Mouse (Mus musculus): ENCODE results near the gene Arnt2.

The Arnt2 gene

DNA sequence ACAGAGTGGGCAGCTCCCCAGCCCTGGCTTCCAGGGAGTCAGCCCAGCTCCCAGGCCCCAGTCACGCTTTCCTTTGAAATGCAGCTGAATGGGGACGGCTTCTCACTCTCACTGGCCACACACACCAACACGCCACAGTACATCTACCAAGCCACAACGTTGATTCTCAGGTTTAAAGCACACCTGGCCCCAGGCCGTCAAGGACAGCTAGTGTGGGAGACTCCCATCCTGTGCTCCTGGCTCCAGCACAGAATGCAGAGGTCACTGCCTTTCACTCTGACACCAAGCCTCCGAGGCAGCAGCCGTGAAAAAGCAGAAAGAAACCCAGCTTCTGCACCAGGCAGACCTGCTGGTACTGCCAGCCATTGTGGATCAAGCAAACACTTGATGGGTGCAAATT lies 160.6 kb downstream of the Arnt2 start:
- no peak for DNase-seq (ENCODE audit: low read depth, low spot score)

DNA sequence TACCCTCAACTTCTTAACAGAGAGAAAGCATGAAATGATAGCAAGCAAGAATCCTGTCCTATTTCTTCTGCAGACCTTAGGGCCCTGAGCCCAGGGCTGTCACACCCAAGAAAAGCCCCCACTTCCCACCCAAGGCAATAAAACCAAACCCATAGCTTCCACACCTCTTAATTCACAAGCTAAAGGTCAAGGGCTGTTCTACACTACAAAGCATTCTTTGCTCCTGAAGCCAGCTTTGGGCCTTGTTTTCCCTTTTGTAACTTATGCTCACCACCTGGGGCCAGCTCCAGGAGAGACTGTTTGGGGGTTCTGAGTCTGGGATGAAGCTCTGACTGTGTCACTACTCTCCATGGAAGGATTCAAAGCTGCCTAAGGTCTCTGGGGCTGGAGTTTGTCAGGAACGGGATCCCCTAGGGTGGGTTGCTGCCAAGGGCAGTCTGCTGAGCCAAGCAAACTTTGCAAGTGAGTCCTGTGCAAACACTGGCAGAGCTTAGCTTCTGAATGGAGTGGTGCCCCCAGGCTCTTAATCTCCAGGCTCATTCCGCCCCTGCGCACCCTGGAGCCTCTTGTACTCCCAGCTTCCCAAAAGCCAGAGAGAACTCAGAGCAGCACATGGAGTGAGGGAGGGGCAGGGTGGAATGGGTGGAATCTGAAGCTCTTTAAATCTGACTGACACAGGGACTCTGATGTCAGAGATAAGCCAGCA lies 161.9 kb downstream of the Arnt2 start:
- DNase-seq (ENCODE audit: low read depth, low spot score) = no peak

DNA sequence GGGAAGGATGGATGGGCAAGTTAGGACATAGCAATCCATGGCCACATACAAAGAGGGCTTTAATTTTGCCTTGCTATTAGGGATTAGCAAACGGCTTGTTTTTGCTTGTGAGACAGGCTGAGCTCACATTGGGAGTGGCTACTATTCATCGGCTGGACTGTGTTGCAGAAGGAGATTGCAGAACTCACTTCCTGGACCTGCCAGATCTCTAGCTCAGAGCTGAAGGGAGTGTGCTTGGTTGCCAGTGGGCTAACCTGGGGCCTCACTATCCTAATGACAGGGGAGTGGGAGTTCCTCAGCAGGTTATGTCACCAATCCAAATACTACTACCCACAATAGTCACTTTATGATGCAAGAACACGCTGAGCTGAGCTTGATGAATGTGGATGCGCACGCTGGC lies 163.1 kb downstream of the Arnt2 start:
- DNase-seq (ENCODE audit: low read depth, low spot score) = no peak

DNA sequence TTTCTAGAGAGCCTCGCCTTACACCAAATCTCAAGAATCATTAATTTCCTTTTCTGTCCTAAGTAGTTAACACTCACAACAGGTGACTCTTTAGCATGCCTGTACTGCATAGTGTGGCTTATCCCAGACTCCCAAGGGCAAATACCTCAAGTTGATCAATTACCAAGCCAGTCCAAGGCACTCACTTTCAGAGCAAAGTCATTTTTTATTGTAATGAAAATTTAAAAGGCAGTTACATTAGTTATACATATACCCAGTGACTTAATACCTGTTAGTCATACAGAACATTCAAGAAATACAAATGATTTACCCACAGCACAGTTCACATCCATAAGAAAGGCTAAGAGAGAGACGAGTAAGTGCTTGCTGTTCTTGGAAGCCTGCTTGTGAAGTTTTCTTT lies 163.9 kb downstream of the Arnt2 start:
- no peak for DNase-seq (ENCODE audit: low read depth, low spot score)

DNA sequence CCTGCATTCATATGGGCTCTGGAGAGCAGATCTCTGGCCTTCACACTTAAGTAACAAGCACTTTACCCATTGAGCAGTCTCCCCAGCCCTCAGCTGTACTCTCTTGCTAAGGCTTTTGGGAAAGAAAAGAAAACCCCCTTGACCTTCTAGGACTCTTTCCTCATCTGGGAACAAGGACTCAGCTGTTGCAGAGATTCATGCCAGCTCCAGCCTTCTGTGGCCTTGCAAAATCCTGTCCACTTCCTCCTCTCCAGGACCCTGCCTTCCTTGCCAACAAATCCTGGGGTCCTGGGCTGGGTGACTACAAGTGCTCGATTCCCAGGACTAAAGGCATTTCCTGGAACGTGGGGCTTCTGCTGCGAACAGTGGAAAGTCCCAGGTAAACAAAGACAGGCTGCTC lies 169.6 kb downstream of the Arnt2 start:
- no peak for DNase-seq (ENCODE audit: low read depth, low spot score)

DNA sequence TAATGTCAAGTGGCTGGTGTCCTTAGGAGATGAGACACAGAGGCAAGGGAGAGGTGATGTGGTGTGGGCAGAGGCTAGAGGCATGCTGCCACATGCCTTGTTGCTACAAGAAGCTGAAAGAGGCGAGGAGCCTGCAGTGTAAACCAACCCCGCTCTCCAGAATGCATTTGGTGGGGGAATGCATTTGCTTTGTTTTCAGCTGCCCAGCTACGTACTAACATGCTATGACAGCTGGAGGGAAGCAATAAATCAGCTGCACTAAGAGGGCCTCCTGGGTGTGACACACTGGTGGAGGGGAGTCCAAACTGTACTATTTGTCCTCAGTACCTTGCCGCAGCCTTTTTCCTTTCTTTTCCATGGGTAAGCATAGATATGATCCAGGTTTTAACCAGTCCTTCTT lies 172.3 kb downstream of the Arnt2 start:
- no peak for DNase-seq (ENCODE audit: low read depth, low spot score)

DNA sequence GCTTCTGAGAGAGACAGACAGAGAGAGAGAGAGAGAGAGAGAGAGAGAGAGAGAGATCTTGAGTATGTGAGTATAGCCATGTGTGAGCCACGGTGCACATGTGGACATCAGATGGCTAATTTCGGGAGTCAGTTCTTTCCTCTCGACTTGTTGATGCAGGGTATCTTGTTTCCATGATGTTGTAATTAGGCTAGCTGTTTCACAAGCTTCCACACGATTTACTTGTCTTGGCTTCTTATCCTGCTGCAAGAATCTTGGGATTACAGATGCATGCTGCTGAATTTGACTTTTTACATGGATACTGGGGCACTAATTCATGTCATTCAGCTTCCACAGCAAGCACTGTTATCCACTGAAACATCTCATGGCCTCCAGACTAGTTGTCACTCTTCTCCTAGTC lies 178.6 kb downstream of the Arnt2 start:
- no peak for DNase-seq (ENCODE audit: low read depth, low spot score)

DNA sequence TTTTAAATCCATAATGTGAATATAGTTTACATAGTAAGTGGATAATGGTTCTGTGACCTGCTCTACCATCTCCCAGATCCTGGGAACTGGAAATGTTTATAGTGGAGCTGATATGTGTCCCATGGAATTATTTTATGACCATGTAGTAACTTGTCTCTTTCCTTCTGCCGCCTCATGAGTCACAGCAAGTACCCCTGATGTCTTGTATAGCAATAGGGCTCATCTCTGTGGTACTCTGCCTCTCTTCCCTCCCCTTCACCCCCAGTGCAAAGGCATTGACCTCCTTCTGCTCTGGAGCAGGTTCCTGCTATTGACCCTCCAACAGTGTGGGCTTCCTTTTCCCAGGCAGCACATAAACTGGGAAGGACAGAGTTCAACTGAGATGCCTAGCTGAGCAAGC lies 182.3 kb downstream of the Arnt2 start:
- DNase-seq (ENCODE audit: low read depth, low spot score) = no peak

DNA sequence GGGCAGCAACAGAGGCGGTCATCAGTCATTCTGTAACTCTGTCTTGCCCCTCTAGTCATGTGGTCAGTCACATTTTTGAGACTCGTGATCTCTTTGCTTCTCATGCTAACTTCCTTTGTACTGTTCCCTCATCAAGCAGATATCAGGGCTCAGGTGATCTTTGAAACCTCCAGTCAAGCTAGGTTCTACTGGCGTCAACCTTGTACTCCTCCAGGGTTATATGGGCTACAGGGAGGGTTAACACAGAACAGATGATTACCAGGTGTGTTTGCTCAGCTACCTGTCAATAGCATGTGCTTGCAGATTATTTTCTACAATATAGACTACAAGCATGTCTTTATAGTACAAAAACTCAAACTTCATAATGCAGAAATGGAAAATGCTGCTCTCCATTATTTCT lies 183.1 kb downstream of the Arnt2 start:
- no peak for DNase-seq (ENCODE audit: low read depth, low spot score)

DNA sequence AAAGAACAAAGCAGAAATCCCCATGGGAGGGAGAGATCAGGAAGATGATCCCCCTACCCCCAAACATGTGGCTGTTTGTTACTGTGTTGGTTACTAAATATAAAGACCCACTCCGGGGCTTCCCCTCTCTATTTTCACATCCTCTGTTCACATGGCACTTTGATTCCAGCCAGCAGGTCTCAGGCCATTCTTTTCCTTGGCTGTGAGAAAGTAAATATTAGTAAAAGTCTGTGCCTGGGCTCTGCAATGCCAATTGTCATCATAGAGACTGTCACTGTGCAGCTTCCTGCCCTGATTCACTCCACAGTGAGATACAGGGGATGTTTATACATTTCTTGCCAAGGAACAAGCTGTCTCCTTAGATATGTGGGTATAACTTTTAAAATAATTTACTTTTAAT lies 197.9 kb downstream of the Arnt2 start:
- DNase-seq (ENCODE audit: low read depth, low spot score) = no peak

DNA sequence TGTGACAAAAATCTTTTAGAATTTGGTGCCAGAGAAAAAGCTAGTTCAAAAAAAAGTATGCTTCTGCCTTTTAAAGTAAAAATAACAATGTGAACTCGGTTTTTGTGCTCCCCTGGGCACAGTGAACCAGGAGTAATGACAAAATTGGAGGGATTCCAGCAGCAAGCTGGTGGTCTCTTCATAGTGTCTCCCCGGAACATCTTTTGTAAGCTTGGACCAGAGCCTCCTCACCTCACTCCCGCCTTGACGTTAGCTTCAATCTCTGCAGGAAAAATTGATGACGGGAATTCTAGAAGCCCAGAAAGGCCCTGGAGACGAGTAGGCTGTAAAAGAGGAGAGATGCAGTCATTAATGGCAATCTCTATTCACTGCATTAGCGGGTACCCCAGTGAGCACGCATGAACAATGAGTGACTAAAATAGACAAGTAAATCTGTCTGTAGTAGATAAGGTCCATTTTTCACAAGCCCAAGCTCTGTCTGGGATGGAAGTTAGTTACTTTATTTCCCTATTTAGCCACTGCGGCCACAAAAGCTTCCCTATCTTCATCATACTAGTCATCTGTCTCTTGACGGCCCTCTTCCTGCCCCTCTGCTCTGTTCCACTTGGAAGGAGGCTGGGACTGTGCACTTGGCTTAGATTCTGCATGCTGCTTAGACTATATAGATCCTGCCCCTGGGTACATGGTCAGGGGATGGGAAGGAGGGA lies 199.2 kb downstream of the Arnt2 start:
- DNase-seq (ENCODE audit: low read depth, low spot score) = no peak

DNA sequence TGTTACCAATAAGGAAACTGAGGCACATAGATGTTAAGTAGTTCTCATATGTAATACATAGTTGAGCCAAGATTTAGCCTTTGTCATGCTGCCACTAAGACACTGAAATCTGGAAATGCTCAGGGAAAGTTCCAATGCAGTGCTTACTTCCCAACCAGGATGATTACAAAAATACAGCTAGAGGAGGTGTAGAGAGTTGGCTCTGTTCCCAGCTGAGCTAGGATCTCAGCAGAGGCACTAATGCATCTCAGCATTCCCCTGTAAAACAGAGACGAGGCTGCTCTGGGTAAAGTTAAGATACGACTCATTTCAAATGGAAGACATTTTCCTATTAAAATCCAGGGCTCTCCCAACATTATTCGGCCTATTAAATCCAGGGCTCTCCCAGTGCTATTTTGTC lies 206.0 kb downstream of the Arnt2 start:
- DNase-seq (ENCODE audit: low read depth, low spot score) = peak; percentile 84

DNA sequence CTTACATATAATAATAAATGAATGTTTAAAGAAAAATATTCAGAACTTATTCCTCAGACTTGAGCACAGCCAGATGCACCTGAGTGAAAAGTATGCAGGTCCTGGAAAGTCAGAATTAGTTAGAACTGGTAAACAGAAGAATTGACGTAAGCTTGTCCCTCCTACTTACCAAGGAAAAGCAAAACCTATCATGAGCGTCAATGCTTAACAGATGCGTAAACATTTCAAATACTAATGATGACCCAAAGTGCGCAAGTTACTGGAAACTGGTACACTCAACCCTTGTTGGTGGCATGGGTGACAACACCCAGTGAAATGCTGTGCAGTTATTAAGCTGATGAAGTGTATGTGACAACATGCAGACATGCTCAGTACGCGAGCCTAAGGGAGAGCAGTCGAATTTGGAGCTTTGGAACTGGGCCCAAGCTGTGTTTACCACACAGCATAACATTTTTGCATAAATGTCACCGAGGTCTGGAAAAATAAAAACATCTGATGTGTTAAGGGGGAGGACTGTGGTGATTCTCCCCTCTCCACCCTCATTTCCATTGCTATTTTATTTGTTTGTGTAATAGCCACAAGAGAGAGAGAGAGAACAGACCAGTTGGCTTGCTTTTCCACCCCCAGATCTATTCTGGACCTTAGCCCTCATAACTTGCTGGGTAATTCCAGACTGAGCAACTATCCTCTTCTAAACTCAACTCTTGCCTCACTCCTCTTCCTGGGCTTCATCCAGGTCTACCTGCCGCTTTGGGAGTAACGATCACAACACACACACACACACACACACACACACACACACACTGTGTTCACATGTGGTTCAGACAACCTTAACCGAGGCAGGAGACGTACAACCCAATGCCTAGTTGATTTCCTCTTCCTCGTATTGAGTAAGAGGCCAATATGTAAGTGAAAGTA lies 208.6 kb downstream of the Arnt2 start:
- DNase-seq (ENCODE audit: low read depth, low spot score) = peak; percentile 7

DNA sequence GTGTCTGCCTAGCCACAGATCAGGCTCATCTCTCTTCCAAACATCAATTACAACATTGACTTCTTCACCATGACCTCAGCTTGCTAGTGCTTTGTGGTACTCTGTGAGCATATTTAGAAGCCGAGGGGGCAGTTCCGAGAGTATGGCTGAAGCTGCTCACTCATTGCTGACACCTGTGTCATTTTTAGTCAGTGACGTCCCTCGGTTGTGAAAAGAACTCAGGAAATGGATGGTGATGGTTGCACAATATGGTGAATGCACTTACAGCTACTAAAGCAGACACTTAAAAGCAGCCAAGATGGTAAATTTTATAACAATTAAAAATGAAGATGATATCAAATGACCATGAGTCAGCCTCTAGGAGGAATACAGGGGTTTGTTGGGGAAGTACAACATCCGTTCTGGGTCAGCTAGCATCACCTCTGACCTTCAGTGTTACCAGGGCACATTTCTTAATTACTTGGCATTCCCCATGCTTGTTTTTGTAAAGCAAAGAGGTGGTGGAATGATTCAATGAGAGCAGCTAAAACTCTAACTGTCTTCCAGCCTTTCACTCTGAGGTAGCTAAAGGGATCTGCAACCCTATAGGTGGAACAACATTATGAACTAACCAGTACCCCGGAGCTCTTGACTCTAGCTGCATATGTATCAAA lies 212.6 kb downstream of the Arnt2 start:
- no peak for DNase-seq (ENCODE audit: low read depth, low spot score)
